Mouse (Mus musculus) embryonic fibroblast, embryonic 13.5 days (primary cell): ENCODE results near the gene Gm20388.

Source experiments
- CTCF ChIP-seq: IDR thresholded peaks from 2 replicates; pipeline ENCODE4 v1.5.1; 2011; ENCODE audit warnings: mild to moderate bottlenecking, control low read depth, low read length, moderate library complexity, borderline replicate concordance; ENCODE audit not compliant: insufficient read depth
- POLR2A ChIP-seq: IDR thresholded peaks from 2 replicates; pipeline ENCODE4 v1.6.1; 2011; ENCODE audit warnings: low read depth, mild to moderate bottlenecking, control low read depth, low read length, moderate library complexity

DNA sequence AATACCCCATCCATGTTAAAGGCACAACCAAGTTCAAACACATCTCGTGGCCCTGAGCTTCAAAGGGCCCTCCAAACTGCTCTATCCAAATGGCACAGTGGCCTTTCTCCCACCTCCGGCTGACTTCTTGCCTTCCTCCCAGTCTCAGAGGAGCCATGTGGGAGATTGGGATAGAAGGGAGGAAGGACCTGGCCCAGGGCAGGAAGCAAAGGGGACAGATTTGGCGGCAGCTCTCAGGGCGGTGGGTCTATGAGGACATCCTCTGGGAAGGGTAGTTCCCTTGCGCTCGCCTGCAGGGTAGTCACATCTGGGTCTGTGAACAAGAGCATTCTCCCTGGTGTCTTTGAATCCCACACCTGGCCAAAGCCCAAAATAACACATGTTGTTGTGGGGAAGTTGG lies 2786.9 kb downstream of the Gm20388 start:
- no peak for TF ChIP-seq CTCF
- TF ChIP-seq POLR2A, result no peak
